Mouse (Mus musculus) kidney, postnatal 25 days (tissue): ENCODE measurements around the gene Nme1.
"Not testable (repeated sequence)": the region's sequence is repeated elsewhere in the genome, so short reads cannot be mapped to it uniquely, and the experiment has no call there.

Experiments used
- DNase-seq, 2 experiments: peaks; one replicate each; pipeline ENCODE4 v3.0.0; 2021; ENCODE audit warnings: mixed read lengths in 2 of 2

The Nme1 gene

DNA sequence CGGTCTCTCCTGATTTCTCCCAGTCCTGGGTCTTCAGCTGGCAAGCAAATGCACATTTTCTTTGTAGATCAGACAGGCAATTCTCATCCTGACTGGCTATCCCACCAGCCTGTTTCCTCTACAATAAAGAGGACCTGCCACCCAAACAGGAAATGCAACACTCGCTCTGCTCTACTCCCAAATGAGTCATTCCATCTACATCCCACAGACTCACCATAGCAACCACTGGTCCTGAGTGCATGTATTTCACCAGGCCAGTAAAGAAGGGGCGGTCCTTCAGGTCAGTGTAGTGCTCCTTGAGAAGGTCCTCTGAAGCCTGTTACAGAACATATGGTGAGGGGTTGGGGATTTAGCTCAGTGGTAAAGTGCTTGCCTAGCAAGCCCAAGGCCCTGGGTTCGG is 5.3 kb downstream of the Nme1 start:
- no peak for DNase-seq

DNA sequence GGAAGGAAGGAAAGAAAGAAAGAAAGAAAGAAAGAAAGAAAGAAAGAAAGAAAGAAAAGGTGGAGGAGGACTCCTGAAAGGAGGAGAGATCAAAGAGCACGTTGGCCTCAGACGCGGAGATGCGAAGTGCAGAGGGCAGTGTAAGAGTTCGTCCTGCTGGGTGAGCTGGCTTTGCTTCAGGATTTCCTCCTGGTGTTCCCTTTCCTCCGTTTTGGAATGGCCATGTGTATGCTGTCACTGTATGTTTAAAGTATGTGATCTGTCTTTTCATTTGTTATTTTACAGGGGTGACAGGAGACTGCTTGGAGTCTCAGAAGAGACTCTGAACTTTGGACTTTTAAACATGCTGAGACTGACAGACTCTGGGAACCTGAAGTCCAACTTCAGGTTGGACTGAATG is 6.8 kb downstream of the Nme1 start:
- DNase-seq = peak in 1 of 2 experiments; percentile 55

DNA sequence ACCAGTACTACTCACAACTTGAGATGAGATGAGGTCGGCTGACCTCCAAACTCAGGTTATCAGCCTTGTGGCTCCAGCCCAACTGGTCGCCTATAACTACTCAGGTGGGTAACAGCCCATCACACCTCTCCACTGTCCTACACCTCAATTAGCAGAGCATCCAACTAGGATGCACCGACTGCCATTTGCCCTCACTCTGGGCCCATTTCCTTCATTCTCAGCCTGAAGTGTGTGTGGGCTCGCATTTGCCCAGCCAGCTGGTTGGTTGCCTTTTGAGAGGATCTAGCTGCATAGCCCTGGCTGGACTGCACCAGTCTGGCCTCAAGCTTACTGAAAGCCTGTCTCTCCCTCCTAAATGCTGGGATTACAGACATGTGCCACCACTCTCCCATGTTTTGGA is 10.6 kb downstream of the Nme1 start:
- no peak for DNase-seq

DNA sequence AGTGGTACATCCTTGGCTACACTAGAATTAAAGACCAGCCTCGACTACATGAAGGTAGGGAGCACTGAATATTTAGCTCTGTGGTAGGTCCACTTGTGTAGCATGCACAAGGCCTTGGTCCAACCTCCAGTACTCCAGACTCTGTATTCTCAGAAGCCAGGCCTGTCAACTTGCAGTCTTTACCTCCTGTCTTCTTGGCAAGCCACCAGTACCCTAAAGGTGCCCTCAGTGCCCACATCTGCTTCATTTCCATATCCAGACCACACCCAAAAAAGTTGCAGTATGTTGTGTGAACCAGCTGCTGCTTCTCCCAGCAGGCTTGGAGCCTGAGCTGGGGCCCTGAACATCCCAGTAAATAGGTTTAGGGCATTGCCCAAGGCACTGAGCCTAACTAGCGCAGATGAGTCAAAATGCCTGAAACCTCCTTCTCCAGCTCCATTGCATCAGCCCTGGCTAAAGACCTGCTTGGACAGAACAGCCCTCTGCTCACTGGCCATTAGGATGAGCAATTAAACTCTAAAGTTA is 11.2 kb downstream of the Nme1 start:
- no peak for DNase-seq

DNA sequence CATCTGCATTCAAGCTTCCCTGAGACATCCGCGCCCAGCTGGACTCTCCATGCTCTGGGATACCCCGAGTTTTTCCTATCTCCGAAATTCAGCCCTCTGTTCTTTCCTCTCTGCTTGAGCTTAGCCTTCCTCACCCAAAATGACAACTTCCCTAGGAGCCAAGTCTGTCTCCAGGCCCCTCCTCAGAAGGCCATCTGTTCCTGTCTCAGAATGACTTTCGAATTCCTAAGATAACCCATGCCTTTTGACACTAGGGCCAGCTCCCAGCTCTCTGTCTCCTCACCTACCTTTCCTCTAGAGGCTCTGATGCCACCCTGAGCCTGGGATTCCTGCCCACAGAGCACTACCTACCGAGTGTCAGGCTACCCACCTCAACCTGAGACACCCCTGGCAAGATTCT is 12.2 kb downstream of the Nme1 start, which contains the start of gene Nme2:
TSS of gene Nme2 (minus strand) at position 101 of the 400 bp plus-strand sequence.
- peak; percentile 31 to 54 for DNase-seq

DNA sequence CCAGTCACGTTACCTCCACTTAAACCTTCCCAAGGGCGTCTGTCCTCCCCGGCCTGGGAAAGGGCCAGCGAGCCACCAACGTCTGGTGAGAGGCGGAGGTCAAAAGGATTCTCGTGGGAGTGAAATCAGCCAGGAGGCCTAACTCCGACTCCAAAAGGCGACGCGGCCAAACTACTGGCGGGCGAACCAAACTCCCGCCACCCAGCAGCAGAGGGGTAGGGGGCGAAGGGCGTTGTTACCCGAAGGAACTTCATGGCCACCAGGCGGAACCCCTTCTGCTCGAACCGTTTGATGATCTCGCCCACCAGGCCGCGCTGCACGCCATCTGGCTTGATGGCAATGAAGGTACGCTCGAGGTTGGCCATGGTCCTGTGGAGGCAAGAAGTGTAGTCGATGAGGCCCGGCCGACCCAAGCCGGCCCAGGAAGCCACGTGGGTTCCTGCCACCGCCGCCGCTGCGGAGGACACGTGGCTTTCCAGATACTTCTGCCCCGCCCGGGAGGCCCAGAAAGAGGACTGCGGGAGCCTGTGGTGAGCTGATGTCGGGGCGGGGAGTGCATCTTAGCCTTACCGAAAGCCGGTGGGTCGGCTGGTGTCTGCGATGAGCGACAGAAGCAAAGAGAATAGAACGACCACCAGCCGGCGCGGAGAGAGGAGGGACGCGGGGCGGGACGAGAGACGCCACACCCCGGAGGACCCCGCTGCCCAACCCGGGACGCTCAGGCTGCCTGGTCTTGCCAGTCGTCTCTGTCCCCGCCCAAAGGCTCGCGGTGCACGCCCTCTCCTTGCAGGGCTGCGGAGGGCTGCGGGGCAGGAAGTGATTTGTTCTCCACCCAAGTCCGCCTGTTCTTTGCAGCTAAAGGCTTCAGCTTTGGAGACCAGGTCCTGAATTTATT is 12.8 kb downstream of the Nme1 start:
- peak; percentile 95 to 98 for DNase-seq

DNA sequence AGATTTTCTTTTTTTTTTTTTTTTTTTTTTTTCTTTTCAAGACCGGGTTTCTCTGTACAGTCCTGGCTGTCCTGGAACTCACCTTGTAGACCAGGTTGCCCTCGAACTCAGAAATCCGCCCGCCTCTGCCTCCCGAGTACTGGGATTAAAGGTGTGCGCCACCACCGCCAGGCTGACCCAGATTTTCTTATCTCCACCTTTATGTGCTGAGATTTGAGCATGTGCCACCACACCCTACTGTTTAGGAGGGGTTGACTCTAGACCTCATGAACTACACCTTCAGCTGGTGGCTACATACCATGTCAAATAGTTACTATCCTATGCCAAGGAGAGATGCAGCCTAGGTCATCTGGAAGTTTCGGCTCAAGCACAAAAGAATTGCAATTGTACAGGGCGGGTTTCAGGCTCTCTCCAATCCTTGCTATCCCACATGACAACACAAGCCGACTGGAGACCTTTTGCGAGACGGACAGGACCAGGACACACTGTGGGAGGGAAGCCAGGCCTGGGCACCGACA is 13.5 kb downstream of the Nme1 start:
- no peak for DNase-seq

DNA sequence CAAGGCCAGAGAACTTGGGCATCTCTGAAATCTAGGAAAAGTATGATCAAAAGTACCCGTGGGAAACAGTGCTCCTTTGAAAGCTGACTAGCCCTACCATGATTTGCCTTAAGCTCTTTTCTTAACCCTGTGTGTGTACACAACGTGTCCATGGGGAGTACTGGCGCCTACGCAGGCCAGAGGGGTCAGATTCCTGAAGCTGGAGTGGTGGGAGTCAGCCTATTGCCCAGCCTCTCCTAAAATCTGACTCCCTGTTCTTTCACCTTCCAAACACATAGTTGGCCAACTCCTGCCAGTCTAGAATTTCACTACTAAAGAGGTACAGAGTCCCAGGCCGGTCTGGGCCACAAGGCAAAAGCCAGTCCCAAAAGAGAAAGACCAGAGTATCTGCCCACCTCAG is 15.9 kb downstream of the Nme1 start:
- DNase-seq = no peak

DNA sequence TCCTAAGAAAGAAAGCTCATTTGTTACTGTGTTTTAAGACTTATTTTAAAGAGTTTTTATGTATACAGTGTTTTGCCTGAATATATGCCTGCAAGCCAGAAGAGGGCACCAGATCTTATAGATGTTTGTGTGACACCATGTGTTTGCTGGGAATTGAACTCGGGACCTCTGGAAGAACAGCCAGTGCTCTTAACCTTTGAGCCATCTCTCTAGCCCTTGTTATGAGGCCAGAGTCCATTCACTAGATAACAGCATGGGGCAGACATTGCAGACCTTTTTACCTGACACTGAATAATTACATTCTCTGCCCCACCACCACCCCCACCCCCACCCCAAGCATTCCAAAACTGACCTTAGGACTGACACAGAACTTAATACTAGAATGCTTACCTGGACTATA is 18.3 kb downstream of the Nme1 start:
- DNase-seq = peak in 1 of 2 experiments; percentile 57

DNA sequence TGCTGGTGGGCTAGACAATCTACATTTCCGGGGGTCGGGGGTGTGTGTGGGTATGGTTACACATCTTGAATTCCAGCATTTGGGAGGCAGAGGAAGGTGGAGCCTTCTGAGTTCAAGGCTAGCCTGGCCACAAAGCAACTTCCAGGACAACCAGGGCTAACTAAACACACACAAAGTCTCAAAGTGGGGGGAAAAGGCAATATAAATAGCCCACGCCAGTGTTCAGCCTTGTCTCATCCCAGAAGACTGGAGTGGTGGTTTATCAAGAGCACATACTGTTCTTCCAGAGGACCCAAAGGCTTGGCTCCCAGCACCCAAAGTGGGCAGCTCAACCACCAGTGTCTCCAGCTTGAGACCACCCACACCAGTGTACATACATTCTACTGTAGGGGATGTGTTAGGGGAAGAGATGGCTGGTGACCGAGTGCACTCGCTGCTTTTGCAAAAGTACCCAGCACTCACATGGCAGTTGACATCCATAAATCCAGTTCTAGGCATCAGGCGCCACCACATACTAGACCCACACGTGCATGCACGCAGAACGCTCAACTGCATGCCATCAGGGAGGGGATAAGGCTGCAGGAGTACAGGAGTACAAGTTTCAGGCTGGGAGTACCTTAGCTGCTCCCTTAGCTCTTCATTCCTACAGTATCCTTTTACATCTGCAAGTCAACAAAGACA is 19.3 kb downstream of the Nme1 start:
- no peak for DNase-seq

DNA sequence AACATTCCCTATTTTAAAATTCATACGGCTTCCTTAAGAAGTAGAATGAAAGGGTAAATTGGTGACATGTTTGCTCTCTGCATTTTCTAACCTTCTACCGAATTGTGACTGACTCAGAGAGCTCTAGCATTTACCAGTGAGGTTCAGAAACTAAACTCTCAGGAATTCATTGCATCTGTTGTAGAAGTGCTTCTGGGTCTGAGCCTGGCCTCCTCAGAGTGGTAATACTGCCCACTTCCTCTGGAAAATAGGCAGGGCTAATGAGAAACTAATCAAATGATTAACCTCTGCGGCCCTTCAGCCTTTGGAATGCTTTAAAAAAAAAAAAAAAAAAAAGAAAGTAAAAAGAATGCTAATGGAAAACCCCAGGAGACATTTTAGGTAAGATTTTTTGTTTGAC is 23.3 kb downstream of the Nme1 start:
- no peak for DNase-seq

DNA sequence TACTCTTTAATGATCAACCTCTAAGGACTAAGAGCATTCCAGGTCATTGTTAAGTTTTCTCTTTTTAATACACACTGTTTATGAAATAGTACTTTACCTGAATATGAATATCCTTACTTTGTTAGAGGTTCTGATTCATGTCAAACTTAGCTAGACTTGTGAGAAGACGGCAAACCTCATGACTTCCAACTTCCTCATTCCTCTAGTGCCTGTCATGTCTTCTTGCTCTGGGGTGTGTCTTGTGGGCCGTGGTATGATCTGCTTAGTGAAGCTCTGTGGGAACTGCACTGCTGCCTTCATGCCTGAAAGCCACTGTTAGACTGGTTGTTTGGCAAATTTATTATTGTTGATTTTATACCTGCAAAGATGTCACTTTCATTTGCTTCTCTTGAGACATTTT is 27.4 kb downstream of the Nme1 start:
- DNase-seq = no peak

DNA sequence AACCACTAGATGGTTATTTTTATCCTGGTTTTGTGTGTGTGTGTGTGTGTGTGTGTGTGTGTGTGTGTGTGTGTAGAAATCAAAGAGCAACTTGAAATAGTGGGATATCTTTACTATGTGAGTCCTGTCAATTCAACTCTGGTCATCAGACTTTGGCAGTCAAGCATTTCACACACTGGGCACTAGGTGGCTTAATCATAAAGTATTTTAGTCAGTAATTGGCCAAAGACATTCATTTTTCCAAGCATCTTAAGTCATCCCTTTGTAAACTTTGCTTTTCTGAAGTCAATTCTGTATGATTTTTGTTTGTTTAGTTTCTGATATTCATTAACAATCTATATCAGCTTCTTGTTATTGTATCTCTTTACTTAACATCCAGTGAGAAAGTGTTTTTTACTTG is 39.2 kb downstream of the Nme1 start:
- DNase-seq = peak in 1 of 2 experiments; percentile 15

DNA sequence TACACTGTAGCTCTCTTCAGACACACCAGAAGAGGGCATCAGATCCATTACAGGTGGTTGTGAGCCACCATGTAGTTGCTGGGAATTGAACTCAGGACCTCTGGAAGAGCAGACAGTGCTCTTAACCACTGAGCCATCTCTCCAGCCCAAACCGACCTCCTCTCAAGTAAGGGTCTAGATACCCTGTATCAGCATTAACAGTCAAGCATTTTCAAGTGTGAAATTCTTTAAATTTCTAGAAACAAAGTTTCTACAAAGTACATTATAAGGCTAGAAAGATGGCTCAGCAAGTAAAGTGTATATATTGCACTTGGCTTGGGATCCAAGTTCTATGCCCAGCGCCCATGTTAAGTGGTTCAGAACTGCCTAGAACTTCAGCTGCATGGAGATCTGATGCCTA is 53.3 kb downstream of the Nme1 start:
- not testable (repeated sequence) for DNase-seq

DNA sequence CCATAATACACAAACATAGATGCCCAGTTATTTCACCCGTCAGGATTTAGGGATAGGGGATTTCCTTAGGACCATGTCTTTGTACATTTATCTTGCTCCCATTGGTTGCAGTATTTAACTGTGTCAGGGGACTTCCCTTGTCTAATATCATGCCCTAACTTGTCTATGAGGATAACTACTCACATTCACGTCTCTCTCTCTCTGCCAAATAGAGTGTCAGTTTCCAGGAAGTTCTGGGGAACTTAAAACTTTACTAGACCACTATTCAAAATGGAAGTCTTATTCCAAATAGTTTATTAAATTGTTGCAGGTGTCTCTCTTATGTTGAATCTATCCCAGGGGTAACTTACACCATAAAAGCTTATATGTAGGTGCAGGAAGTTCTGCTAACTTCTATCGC is 56.7 kb downstream of the Nme1 start:
- DNase-seq = no peak

DNA sequence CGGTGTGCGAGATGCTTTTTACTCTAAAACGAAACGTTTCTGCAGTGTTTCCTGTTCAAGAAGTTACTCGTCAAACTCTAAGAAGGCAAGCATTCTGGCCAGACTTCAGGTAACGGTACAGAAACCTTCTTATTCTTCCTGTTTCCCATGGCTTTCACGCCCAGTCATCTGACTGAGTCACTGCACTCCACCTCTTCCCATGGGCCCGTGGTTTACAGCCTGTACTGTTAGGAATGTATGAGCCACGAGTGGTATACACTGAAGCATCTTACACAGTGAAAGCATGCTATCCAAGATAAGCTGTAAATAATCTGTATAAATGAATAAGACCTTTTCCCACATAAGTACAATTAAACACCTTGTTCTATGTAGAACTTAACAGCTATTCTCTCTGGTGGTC is 59.5 kb downstream of the Nme1 start:
- DNase-seq = no peak

DNA sequence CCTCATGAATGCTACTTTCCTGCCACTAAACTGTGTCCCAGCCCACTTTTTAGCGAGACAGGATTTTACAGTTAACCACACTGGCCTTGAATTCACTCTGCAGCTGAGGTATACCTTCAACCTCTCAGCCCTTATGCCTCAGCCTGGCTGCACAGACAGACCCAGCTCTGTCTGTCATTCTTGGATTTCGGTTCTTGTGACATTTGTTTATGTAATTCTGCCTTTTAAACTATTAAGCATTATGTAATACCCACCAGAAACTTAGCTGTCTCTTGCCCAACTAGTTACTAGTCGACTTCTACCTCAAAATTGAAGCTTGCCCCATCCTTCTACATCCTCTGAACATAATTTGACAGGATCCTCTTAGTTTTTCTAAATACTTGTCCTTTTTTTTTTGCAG is 60.5 kb downstream of the Nme1 start:
- no peak for DNase-seq
